Mouse (Mus musculus) limb, embryonic 12.5 days (tissue): Measurements from ENCODE around the gene Bbs5. TPM values are rescaled to one million over a fixed set of nuclear protein-coding genes. Genes with fewer than 3 reads are reported as not detected.
"Not testable (repeated sequence)": the region's sequence is repeated elsewhere in the genome, so short reads cannot be mapped to it uniquely, and the experiment has no call there.

Experiments used
- ATAC-seq: fragments of 200-750 bp; cut with Nextera tagmentation; 2 replicates; pipeline ENCODE4 v1.8.0; 2017; ENCODE audit warnings: low read depth, moderate TSS enrichment; ENCODE audit not compliant: insufficient number of reproducible peaks, insufficient read depth, low FRiP score, low TSS enrichment
- H3K27ac ChIP-seq: fragments of 300-500 bp; sonication (generic); 2 replicates; pipeline ENCODE4 v1.5.1; 2016; ENCODE audit warnings: mild to moderate bottlenecking, moderate library complexity
- H3K27me3 ChIP-seq: fragments of 300-500 bp; sonication (generic); 2 replicates; pipeline ENCODE4 v1.6.1; 2016; ENCODE audit warnings: mild to moderate bottlenecking, moderate library complexity
- H3K36me3 ChIP-seq: fragments of 300-500 bp; sonication (generic); 2 replicates; pipeline ENCODE4 v1.6.1; 2016; ENCODE audit warnings: mild to moderate bottlenecking, moderate library complexity
- H3K4me1 ChIP-seq: fragments of 300-500 bp; sonication (generic); replicated peaks from 2 replicates; pipeline ENCODE4 v1.6.1; 2016
- H3K4me2 ChIP-seq: fragments of 300-500 bp; sonication (generic); 2 replicates; pipeline ENCODE4 v1.6.1; 2016; ENCODE audit warnings: mild to moderate bottlenecking, moderate library complexity
- H3K4me3 ChIP-seq: fragments of 300-500 bp; sonication (generic); replicated peaks from 2 replicates; pipeline ENCODE4 v1.5.1; 2016; ENCODE audit warnings: mild to moderate bottlenecking
- H3K9ac ChIP-seq: fragments of 300-500 bp; sonication (generic); replicated peaks from 2 replicates; pipeline ENCODE4 v1.6.1; 2016; ENCODE audit warnings: mild to moderate bottlenecking, moderate library complexity
- H3K9me3 ChIP-seq: fragments of 300-500 bp; sonication (generic); 2 replicates; pipeline ENCODE4 v1.6.1; 2016; ENCODE audit warnings: mild to moderate bottlenecking, moderate library complexity
- WGBS: fragments of 180-500 bp; shearing (Covaris S2); methylation state at CpG from one replicate; pipeline ENCODE4 v1.1.7; 2016; 5-methylcytosine and 5-hydroxymethylcytosine counted together
- polyA plus RNA-seq: library from polyadenylated mRNA; unstranded; fragments of >200 nt; fragmentation: Nextera tagmentation; extraction: Ambion mirVana; gene quantifications from 2 replicates; pipeline ENCODE4 v1.2.1, GENCODE M21; 2016

Bbs5 gene
- polyA plus RNA-seq, 1 experiment from 2014 or later: 25.6 TPM

DNA sequence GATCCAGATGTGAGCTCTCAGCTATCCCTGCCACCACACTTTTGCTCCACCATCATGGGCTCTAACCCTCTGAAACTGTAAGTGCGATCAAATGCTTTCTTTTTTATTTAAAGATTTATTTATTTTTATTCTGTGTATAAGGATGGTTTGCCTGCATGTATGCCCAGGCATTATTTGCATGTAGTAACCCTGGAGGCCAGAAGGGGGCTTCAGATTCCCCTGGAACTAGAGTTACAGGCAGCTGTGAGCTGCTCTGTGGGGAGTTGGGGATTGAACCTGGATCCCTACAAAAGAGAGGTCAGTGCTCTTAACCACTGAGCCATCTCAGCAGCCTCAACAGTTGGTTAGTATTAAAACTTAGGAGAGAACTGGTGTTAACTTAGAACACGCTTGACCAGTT is 15.5 kb upstream of the Bbs5 start:
- Histone ChIP-seq H3K4me3 (no peak overlapping the region), H3K9me3 (no peaks in the 10 kb centered on the region), H3K27me3 (no peaks in the 10 kb centered on the region; the same call in 1 of the 2 replicates), H3K36me3 (no peaks in the 10 kb centered on the region), H3K9ac (no peak overlapping the region), H3K4me2 (no peak overlapping the region), H3K27ac (no peak overlapping the region), H3K4me1 (no peaks in the 10 kb centered on the region)
- WGBS: 86% methylated on average over 2 of the region's 2 CpGs
- no peak for ATAC-seq

DNA sequence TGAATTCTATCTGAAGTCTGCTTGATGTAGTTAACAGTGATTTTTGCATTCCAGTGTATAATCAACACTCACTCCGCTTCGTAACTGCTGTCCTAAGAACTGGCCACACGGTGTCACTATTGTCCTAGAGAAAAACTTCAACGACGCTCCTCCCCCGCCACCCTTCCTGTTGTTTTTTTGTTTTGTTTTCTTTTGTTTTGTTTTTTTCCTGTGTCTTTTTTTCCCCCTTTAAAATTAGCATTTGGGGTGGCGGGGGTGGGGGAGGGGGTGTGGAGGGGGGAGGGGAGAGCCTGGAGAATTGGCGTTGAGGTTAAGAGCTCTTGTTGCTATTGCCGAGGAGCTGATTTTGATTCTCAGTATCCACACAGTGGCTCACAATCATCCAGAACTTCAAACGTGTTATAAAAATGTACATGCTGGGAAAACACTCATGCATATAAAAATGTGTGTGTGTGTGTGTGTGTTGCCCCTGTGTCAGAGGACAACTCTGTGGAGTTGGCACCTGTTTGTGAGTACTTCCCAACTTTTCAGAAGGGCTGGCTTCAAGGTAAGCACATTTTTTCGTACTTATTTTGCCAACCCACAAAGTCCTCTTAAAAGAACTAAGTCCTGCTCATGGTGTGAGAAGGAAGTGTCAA is 11.8 kb upstream of the Bbs5 start:
- no peaks in the 10 kb centered on the region; the same call in 1 of the 2 replicates for H3K27me3 ChIP-seq
- no peak overlapping the region for H3K27ac ChIP-seq
- H3K4me3 ChIP-seq: peak overlapping the region; percentile 40
- no peak overlapping the region; the same call in 1 of the 2 replicates for H3K9ac ChIP-seq
- peak overlapping the region; percentile 49 for H3K4me2 ChIP-seq
- no peaks in the 10 kb centered on the region for H3K36me3 ChIP-seq
- 12% methylated on average over 11 of the region's 11 CpGs for WGBS
- no peaks in the 10 kb centered on the region for H3K9me3 ChIP-seq
- ATAC-seq: 0 out of 2 replicates have a peak, but pooled peaks have one; percentile 52
- H3K4me1 ChIP-seq: peaks cover 3% of the 10 kb centered on the region; the same call in 1 of the 2 replicates

DNA sequence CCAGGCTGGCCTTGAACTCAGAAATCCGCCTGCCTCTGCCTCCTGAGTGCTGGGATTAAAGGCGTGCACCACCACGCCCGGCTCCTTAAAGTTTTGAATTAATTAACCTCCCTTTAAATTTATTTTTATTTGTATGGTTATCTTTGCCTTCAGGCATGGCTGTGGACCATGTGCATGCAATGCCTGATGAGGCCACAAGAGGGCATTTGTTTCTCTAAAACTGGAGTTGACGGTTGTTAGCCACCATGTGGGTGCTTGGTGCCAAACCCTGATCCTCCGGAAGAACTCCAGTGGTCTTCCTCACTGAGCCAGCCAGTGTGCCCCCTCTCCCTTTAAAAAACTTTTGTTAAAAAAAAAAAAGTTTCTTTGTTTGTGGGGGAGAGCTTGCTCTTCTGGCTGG is 11.2 kb upstream of the Bbs5 start:
- Histone ChIP-seq H3K4me2 (no peak overlapping the region), H3K9me3 (no peaks in the 10 kb centered on the region), H3K4me1 (peaks cover 4% of the 10 kb centered on the region; the same call in 1 of the 2 replicates), H3K27ac (no peak overlapping the region), H3K27me3 (no peaks in the 10 kb centered on the region; the same call in 1 of the 2 replicates), H3K9ac (no peak overlapping the region), H3K4me3 (no peak overlapping the region), H3K36me3 (no peaks in the 10 kb centered on the region)
- no peak for ATAC-seq
- 65% methylated on average over 6 of the region's 6 CpGs for WGBS

DNA sequence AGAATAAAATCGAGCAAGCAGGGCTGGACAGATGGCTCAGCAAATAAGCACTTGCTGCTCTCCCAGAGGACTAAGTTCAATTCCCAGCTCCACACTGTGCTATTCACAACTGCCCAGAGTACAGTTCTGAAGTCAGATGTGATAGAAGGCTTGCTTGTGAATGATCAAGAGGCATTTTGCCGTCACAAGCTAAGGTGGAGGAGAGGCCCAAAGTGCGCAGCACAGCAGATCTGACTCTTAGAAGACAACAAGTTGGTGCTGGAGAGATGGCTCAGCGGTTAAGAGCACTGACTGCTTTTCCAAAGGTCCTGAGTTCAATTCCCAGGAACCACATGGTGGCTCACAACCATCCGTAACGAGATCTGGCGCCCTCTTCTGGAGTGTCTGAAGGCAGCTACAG is 9.0 kb upstream of the Bbs5 start:
- H3K27me3 ChIP-seq, H3K9me3 ChIP-seq: not testable (repeated sequence)

DNA sequence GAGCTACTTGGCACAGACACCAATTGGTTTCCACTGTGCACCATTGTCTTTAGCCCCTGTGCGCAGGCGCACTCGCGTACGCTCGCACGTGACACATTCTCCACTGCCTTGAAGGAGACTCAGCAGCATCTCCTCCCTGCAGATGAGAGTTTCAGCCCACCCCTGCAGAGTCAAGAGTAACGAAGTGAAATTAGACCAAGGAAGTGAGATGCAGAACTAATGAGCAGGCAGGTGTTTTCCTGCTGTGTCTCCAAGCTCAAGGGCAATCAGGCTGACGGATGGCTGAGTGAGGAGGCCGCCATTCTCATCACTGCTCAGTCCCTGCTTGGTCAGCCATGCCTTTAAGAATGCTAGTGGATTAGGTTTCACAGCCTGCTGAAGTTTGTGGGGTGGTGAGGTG is 6.9 kb upstream of the Bbs5 start:
- Histone ChIP-seq H3K36me3 (no peaks in the 10 kb centered on the region), H3K27ac (no peak overlapping the region), H3K9me3 (no peaks in the 10 kb centered on the region), H3K4me1 (peaks cover 4% of the 10 kb centered on the region; the same call in 1 of the 2 replicates), H3K4me3 (no peak overlapping the region), H3K4me2 (no peak overlapping the region), H3K9ac (no peak overlapping the region), H3K27me3 (no peaks in the 10 kb centered on the region)
- WGBS: 67% methylated on average over 10 of the region's 10 CpGs
- no peak for ATAC-seq

More for the DNA sequence above, 9.0 kb upstream of the Bbs5 start:
- not testable (repeated sequence) for ATAC-seq, H3K27ac ChIP-seq, H3K36me3 ChIP-seq, H3K4me2 ChIP-seq, H3K4me1 ChIP-seq, H3K9ac ChIP-seq, H3K4me3 ChIP-seq
- WGBS: 75% methylated on average over 7 of the region's 7 CpGs

DNA sequence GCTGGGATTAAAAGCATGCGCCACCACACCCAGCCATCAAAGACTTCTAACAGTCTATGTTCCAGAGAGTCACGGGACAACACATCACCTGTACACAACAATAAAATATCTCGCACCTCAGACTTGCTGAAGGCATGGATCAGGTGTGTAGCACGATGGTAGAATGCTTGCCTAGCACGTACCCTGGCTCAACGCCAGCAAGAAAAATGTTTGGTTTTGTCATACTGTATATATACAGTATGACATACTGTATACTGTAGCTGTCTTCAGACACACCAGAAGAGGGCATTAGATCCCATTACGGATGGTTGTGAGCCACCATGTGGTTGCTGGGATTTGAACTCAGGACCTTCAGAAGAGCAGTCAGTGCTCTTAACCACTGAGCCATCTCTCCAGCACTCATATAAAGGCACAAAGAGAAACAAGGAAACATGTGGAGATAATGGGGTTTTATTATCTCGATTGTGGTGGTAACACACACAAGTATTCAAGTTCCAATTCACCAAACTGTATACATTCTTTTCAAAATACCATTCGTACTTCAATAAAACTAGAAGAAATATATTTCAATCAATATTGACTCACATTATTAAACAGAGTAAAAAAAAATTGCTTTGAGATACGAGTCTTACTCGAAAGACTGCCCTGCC is 1.9 kb upstream of the Bbs5 start:
- 91% methylated on average over 11 of the region's 11 CpGs for WGBS

DNA sequence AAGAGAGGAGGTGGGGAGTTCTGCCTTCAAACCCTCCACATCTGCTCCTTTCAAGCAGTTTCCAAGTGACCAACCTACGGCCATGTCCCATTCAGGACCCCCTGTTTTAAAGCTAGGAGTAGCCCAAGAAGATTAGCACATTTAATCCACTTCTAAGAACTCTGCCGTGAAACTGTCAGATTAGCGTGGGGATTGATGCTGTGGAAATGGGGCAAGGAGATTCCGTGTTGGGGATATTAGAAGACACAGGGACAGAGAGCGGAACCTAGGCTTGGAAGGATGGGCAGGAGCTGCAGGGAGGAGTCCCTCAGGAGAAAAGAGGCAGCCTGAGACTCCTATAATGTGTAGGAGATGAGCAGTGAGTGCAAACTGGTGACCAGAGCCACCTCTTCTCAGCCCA is 2.7 kb downstream of the Bbs5 start:
- Histone ChIP-seq H3K9ac (0 out of 2 replicates have a peak overlapping the region, but pooled peaks have one; percentile 8), H3K4me3 (no peak overlapping the region), H3K27me3 (no peaks in the 10 kb centered on the region), H3K4me2 (no peak overlapping the region), H3K9me3 (no peaks in the 10 kb centered on the region), H3K36me3 (peaks cover 13% of the 10 kb centered on the region), H3K4me1 (peaks cover 5% of the 10 kb centered on the region; the same call in 1 of the 2 replicates), H3K27ac (no peak overlapping the region)
- ATAC-seq: no peak
- 87% methylated on average over 5 of the region's 5 CpGs for WGBS

More for the DNA sequence above, 1.9 kb upstream of the Bbs5 start:
- no peaks in the 10 kb centered on the region for H3K9me3 ChIP-seq
- peaks cover 7% of the 10 kb centered on the region for H3K4me1 ChIP-seq
- H3K9ac ChIP-seq: no peak overlapping the region
- H3K4me2 ChIP-seq: no peak overlapping the region
- no peak for ATAC-seq
- H3K27me3 ChIP-seq: no peaks in the 10 kb centered on the region
- H3K4me3 ChIP-seq: no peak overlapping the region
- peaks cover 5% of the 10 kb centered on the region; the same call in 1 of the 2 replicates for H3K36me3 ChIP-seq
- no peak overlapping the region for H3K27ac ChIP-seq

DNA sequence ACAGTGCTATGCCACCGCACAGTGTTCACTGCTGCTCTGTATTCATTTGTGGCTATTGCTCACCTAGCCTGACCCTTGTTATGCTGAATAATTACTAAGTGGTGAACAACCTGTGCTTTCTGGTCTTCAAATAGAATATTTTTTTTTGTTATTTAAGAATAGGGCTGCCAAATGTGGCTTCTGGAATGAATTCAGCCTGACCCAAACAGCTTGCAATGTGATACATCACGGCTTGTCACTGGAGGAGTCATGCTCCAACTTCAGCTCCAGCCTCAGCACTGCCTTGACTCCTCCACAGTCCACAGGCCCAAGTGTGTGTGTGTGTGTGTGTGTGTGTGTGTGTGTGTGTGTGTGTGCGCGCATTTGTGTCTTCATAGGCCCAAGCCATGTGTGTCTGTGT is 12.4 kb downstream of the Bbs5 start:
- Histone ChIP-seq H3K9me3 (no peaks in the 10 kb centered on the region), H3K27me3 (no peaks in the 10 kb centered on the region), H3K27ac (no peak overlapping the region), H3K9ac (no peak overlapping the region), H3K4me1 (no peaks in the 10 kb centered on the region), H3K4me3 (no peak overlapping the region), H3K4me2 (no peak overlapping the region), H3K36me3 (peaks cover 75% of the 10 kb centered on the region)
- no peak for ATAC-seq
- WGBS: 94% methylated on average over 4 of the region's 4 CpGs

DNA sequence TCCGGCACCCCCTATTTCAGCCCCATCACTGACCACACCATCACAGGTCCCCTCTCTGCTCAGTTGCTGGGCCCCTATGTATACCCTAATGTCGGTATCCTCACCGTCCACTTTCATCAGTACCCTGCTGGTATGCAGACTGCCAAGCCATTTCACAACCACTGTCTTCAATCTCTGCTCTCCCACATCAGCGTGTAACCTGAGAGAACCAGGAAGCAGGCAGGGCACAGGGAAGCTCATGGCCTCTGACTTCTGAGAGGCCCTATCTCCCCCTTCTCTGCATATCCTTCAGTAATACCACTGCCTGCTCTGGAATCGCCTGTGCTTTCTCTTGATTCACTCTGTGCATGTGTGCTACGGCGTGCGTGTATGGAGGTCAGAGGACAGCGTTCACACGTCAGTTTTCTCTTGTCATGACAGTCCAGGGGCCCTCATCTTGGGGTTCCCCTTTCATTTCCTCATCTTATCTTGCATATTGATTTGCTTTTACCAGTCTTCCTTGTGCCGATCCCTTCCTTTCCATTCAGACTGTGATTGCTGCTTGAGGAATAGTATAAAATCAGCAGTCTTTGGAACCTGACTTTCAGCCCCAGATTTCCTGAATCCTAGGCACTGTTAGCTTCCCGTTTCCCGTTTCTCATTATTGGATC is 17.0 kb downstream of the Bbs5 start:
- Histone ChIP-seq H3K4me2 (no peak overlapping the region), H3K9ac (no peak overlapping the region), H3K36me3 (peaks cover 46% of the 10 kb centered on the region), H3K27me3 (no peaks in the 10 kb centered on the region), H3K27ac (no peak overlapping the region), H3K4me3 (no peak overlapping the region), H3K4me1 (no peaks in the 10 kb centered on the region), H3K9me3 (no peaks in the 10 kb centered on the region)
- ATAC-seq: no peak
- 72% methylated on average over 13 of the region's 13 CpGs for WGBS

DNA sequence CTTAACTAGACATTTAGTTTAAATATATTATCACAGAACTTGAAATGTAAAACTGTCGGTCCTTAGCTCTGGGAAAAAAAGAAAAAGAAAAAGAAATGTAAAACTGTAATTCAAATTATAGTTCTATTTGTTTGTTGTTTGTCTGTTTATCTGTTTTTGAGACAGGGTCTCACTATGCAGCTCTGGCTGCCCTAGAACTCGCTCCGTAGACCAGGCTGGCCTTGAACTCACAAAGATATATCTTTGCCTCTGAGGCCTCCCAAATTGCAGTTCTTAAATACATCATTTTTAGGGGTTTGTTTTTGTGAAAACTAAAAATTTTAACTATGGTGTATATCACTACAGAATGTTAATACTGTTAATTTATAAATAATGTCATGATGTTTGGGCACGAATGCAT is 20.7 kb downstream of the Bbs5 start:
- Histone ChIP-seq H3K9ac (no peak overlapping the region), H3K27me3 (no peaks in the 10 kb centered on the region), H3K4me3 (no peak overlapping the region), H3K36me3 (peaks cover 24% of the 10 kb centered on the region; the same call in 1 of the 2 replicates), H3K9me3 (no peaks in the 10 kb centered on the region), H3K27ac (no peak overlapping the region), H3K4me1 (no peaks in the 10 kb centered on the region), H3K4me2 (no peak overlapping the region)
- no peak for ATAC-seq
- 89% methylated on average over 4 of the region's 4 CpGs for WGBS

DNA sequence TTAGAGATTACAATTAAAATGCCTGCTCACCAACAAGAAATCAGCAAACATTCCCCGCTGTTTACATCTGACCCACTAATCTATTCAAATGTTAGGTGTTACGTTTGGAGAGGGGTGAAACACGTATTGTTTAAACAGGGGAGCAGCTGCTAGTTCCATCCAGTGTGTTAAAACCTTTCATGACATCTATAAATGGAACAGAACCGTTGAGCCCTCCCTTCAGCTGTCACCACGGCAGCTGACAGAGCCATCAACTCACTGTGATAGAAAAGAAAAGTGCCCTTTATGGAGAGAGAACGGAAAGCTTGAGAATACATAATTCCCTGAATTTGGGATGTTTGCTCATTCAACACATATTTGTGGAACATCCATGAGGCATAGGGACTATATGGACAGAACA is 21.4 kb downstream of the Bbs5 start:
- Histone ChIP-seq H3K4me1 (no peaks in the 10 kb centered on the region), H3K9me3 (no peaks in the 10 kb centered on the region), H3K4me3 (no peak overlapping the region), H3K4me2 (no peak overlapping the region), H3K27ac (no peak overlapping the region), H3K36me3 (peaks cover 19% of the 10 kb centered on the region; the same call in 1 of the 2 replicates), H3K27me3 (no peaks in the 10 kb centered on the region), H3K9ac (no peak overlapping the region)
- 81% methylated on average over 6 of the region's 6 CpGs for WGBS
- no peak for ATAC-seq
